Mouse (Mus musculus): ENCODE results near the gene Nr1h5. TPM values are rescaled to one million over a fixed set of nuclear protein-coding genes. Genes with fewer than 3 reads are reported as not detected.

The Nr1h5 gene
- polyA plus RNA-seq (2014; fragmentation: Nextera tagmentation; extraction: Ambion mirVana): 0.09 and 0.12 TPM in 2 replicates

DNA sequence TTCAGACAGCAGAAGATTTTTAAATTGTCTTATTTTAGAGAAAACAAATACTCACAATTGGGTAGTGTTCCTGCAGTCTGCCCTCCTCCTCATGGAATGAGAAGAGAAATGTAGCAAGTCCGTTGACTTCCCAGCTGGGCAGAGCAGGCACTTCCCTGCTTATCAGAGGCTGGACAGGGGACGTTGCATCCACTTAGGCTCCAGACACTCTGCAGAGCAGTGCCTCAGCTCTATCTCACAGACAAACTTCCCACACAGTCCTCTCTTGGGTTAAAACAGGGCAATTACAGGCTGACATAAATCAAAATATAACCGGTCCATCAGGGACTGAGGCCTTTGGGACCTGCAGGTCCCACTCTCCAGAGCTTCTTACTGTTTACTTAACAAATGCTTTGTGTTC lies at the start of gene Nr1h5:
Gene Nr1h5, minus strand, starts transcription at position 101 of the 400 bp plus-strand sequence.
- H3K4me1 ChIP-seq (replicated peaks; ENCODE audit: control insufficient read depth, insufficient read depth, low read length): no peaks in the 10 kb centered on the region; the same call in 1 of the 2 replicates
- no peak within 1 kb of the TSS for H3K9ac ChIP-seq (ENCODE audit: low read length)
- ATAC-seq (replicated peaks; ENCODE audit: low FRiP score) (no peak), DNase-seq (ENCODE audit: low spot score) (no peak)
- 58% methylated on average over 3 of the region's 3 CpGs for WGBS
- no peak within 1 kb of the TSS for H3K4me2 ChIP-seq (ENCODE audit: low read depth, low read length, severe bottlenecking)
- no peaks in the 10 kb centered on the region for H3K9me3 ChIP-seq (ENCODE audit: control insufficient read depth, low read length)
- no peaks in the 10 kb centered on the region for H3K27me3 ChIP-seq (ENCODE audit: control insufficient read depth, insufficient read depth, low read length)
- H3K4me3 ChIP-seq (ENCODE audit: low read depth, low read length): no peak within 1 kb of the TSS
- no peak within 1 kb of the TSS for H3K27ac ChIP-seq (ENCODE audit: low read depth, low read length)
- H3K36me3 ChIP-seq (ENCODE audit: control insufficient read depth, insufficient read depth, low read length): no peaks in the 10 kb centered on the region

DNA sequence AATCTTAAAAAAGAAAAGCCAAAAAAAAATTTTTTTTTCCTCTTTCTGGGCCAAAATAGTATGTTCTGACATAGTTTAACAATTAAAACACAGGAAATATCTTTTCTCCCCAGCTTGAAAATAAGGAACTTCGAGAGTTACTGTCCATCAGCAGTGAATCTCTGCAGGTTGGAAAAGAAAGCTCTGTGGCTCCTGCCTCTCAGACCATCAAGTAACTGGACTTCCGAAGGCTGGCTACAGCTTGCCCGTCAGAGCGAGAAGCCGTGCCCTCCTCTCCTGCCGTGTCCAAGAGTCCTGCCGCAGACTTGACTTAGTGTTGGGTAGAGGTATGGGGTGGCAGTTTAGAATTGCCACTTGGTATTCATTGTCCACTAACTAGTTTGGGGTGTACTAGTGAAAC lies 37.7 kb upstream of the Nr1h5 start:
- H3K4me3 ChIP-seq (ENCODE audit: low read depth, low read length): no peak overlapping the region
- H3K4me2 ChIP-seq (ENCODE audit: low read depth, low read length, severe bottlenecking): no peak overlapping the region
- no peaks in the 10 kb centered on the region for H3K4me1 ChIP-seq (replicated peaks; ENCODE audit: control insufficient read depth, insufficient read depth, low read length)
- H3K36me3 ChIP-seq (ENCODE audit: control insufficient read depth, insufficient read depth, low read length): peaks cover 15% of the 10 kb centered on the region
- no peak overlapping the region for H3K9ac ChIP-seq (ENCODE audit: low read length)
- H3K27me3 ChIP-seq (ENCODE audit: control insufficient read depth, insufficient read depth, low read length): no peaks in the 10 kb centered on the region
- no peak overlapping the region for H3K27ac ChIP-seq (ENCODE audit: low read depth, low read length)
- 95% methylated on average over 7 of the region's 7 CpGs for WGBS
- no peak for DNase-seq (ENCODE audit: low spot score)
- ATAC-seq (replicated peaks; ENCODE audit: low FRiP score): no peak
- H3K9me3 ChIP-seq (ENCODE audit: control insufficient read depth, low read length): no peaks in the 10 kb centered on the region

DNA sequence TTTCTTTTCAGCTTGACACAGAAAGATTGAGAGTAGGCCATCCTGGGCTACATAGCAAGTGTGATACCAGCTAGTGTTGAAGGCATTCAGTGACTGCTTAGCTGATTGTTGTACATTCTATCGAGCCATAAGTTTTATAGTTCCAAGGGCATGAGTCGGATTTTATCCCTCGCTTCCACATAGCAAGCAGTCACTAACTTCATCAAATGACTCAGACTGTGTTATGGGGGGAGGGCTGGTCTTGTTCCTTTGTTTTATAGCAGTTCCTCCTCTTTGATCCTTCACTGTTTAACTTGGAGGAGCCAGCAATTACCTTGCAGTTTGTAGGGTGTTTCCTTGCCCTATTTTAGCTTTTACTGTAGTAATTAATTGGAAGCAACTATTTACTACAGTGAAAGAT lies 33.7 kb upstream of the Nr1h5 start:
- no peaks in the 10 kb centered on the region for H3K27me3 ChIP-seq (ENCODE audit: control insufficient read depth, insufficient read depth, low read length)
- H3K4me3 ChIP-seq (ENCODE audit: low read depth, low read length): no peak overlapping the region
- no peaks in the 10 kb centered on the region for H3K9me3 ChIP-seq (ENCODE audit: control insufficient read depth, low read length)
- H3K4me2 ChIP-seq (ENCODE audit: low read depth, low read length, severe bottlenecking): no peak overlapping the region
- WGBS: 98% methylated on average over 3 of the region's 3 CpGs
- no peak overlapping the region for H3K27ac ChIP-seq (ENCODE audit: low read depth, low read length)
- H3K9ac ChIP-seq (ENCODE audit: low read length): no peak overlapping the region
- H3K36me3 ChIP-seq (ENCODE audit: control insufficient read depth, insufficient read depth, low read length): peaks cover 15% of the 10 kb centered on the region
- ATAC-seq (replicated peaks; ENCODE audit: low FRiP score): no peak
- H3K4me1 ChIP-seq (replicated peaks; ENCODE audit: control insufficient read depth, insufficient read depth, low read length): 0 out of 2 replicates have a peak, but pooled peaks cover 2% of the 10 kb centered on the region
- no peak for DNase-seq (ENCODE audit: low spot score)

DNA sequence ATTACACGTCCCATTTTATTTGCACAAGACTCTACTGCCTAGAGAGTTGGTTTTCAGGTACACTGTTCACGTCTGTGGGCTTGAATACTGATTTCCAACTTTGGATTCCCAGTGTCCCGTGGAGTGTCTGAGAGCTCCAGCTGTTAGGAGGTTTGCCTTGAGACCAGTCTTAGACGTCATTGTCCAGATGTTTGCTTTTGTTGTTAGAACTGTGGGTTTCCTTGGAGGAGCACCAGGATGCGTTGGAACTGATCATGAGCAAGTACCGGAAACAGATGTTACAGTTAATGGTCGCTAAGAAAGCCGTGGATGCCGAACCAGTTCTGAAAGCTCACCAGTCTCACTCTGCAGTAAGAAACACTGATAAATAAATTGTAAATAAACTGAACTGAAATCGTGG lies 33.1 kb upstream of the Nr1h5 start:
- DNase-seq (ENCODE audit: low spot score): no peak
- no peak overlapping the region for H3K9ac ChIP-seq (ENCODE audit: low read length)
- no peaks in the 10 kb centered on the region for H3K9me3 ChIP-seq (ENCODE audit: control insufficient read depth, low read length)
- 0 out of 2 replicates have a peak, but pooled peaks cover 2% of the 10 kb centered on the region for H3K4me1 ChIP-seq (replicated peaks; ENCODE audit: control insufficient read depth, insufficient read depth, low read length)
- no peak for ATAC-seq (replicated peaks; ENCODE audit: low FRiP score)
- no peak overlapping the region for H3K27ac ChIP-seq (ENCODE audit: low read depth, low read length)
- no peak overlapping the region for H3K4me3 ChIP-seq (ENCODE audit: low read depth, low read length)
- peaks cover 15% of the 10 kb centered on the region for H3K36me3 ChIP-seq (ENCODE audit: control insufficient read depth, insufficient read depth, low read length)
- 87% methylated on average over 10 of the region's 10 CpGs for WGBS
- H3K4me2 ChIP-seq (ENCODE audit: low read depth, low read length, severe bottlenecking): no peak overlapping the region
- H3K27me3 ChIP-seq (ENCODE audit: control insufficient read depth, insufficient read depth, low read length): no peaks in the 10 kb centered on the region

DNA sequence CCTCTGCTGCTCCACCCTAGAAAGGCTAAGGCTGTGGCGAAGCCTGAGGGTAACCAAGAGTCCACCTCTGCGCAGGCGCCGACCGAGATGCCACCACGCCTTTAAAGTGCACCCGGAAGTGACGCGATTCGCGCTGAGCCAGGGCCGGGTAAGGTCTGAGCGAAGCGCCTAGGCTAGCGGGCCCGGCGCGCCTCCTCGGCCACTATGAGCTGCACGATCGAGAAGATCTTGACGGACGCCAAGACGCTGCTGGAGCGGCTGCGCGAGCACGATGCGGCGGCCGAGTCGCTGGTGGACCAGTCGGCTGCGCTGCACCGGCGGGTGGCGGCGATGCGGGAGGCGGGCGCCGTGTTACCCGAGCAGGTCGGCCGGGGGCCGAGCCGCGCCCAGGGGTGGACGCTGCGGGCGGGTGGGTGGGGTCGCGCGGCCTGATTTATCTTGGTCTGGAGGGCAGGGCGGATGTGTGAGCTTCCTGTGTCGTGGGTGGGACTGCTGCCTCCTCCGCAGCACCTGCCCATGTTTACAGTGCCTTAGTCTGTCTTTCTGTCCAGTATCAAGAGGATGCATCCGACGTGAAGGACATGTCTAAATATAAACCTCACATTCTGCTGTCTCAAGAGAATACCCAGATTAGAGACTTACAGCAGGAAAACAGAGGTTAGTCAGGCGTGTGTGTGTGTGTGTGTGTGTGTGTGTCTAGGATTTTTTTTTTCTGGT lies 31.8 kb upstream of the Nr1h5 start, which contains the start of gene Sike1:
Gene Sike1, plus strand, starts transcription at position 104 of the 717 bp plus-strand sequence.
- H3K36me3 ChIP-seq (ENCODE audit: control insufficient read depth, insufficient read depth, low read length): peaks cover 13% of the 10 kb centered on the region
- H3K27me3 ChIP-seq (ENCODE audit: control insufficient read depth, insufficient read depth, low read length): no peaks in the 10 kb centered on the region
- H3K27ac ChIP-seq (ENCODE audit: low read depth, low read length): peak within 1 kb of the TSS; percentile 76
- H3K9me3 ChIP-seq (ENCODE audit: control insufficient read depth, low read length): no peaks in the 10 kb centered on the region
- peak within 1 kb of the TSS; percentile 80 for H3K9ac ChIP-seq (ENCODE audit: low read length)
- 0 out of 2 replicates have a peak, but pooled peaks cover 2% of the 10 kb centered on the region for H3K4me1 ChIP-seq (replicated peaks; ENCODE audit: control insufficient read depth, insufficient read depth, low read length)
- WGBS: under 1% methylated on average over 60 of the region's 60 CpGs
- H3K4me3 ChIP-seq (ENCODE audit: low read depth, low read length): peak within 1 kb of the TSS; percentile 79
- ATAC-seq (replicated peaks; ENCODE audit: low FRiP score): peak; percentile 97
- DNase-seq (ENCODE audit: low spot score): peak; percentile 93
- H3K4me2 ChIP-seq (ENCODE audit: low read depth, low read length, severe bottlenecking): peak within 1 kb of the TSS; percentile 72

DNA sequence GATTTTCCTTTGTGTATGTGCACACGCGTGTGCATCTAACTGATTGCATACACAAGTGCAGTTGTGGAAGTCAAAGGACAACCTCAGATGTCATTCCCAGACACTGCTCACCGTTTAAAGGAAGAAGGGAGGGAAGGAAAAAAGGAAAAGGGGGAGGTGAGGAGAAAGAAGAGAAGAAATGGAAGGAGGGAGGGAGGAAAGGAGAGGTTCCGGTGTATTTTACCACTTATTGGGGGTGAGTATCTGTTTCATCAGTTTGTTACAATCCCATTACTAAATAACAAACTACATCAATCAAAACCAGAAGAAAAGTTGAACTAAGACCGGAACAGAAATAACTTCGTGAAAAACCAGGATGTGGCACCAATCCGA lies 31.3 kb upstream of the Nr1h5 start:
- ATAC-seq (replicated peaks; ENCODE audit: low FRiP score) (no peak), DNase-seq (ENCODE audit: low spot score) (no peak)
- WGBS: 60% methylated on average over 7 of the region's 7 CpGs
- Histone ChIP-seq H3K4me1 (replicated peaks; ENCODE audit: control insufficient read depth, insufficient read depth, low read length) (0 out of 2 replicates have a peak, but pooled peaks cover 2% of the 10 kb centered on the region), H3K27ac (ENCODE audit: low read depth, low read length) (no peak overlapping the region), H3K9ac (ENCODE audit: low read length) (peak overlapping the region; percentile 80), H3K27me3 (ENCODE audit: control insufficient read depth, insufficient read depth, low read length) (no peaks in the 10 kb centered on the region), H3K9me3 (ENCODE audit: control insufficient read depth, low read length) (no peaks in the 10 kb centered on the region), H3K4me2 (ENCODE audit: low read depth, low read length, severe bottlenecking) (peak overlapping the region; percentile 72), H3K36me3 (ENCODE audit: control insufficient read depth, insufficient read depth, low read length) (peaks cover 9% of the 10 kb centered on the region), H3K4me3 (ENCODE audit: low read depth, low read length) (peak overlapping the region; percentile 79)

DNA sequence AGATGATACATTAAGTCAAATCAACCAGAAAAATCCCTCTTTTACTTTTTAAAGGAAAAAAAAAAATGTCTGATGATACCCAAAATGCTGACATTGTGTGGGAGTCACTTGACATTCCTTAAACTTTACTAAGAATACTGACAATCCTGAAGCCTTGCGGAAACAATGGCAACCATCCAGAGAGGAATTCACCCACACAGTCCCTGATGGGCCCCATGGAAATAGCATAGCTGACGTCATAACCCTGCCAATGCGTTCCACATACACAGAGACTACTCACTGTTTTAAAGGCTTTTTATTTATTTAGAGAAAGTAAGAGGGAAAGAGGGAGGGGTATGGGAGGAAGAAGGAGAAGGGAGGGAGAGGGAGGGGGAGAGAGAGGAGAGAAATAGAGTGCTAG lies 29.0 kb upstream of the Nr1h5 start:
- DNase-seq (ENCODE audit: low spot score): no peak
- no peak for ATAC-seq (replicated peaks; ENCODE audit: low FRiP score)
- H3K27me3 ChIP-seq (ENCODE audit: control insufficient read depth, insufficient read depth, low read length): no peaks in the 10 kb centered on the region
- no peaks in the 10 kb centered on the region for H3K36me3 ChIP-seq (ENCODE audit: control insufficient read depth, insufficient read depth, low read length)
- no peaks in the 10 kb centered on the region for H3K9me3 ChIP-seq (ENCODE audit: control insufficient read depth, low read length)
- H3K27ac ChIP-seq (ENCODE audit: low read depth, low read length): no peak overlapping the region
- WGBS: 64% methylated on average over 3 of the region's 3 CpGs
- 0 out of 2 replicates have a peak, but pooled peaks cover 2% of the 10 kb centered on the region for H3K4me1 ChIP-seq (replicated peaks; ENCODE audit: control insufficient read depth, insufficient read depth, low read length)
- no peak overlapping the region for H3K4me2 ChIP-seq (ENCODE audit: low read depth, low read length, severe bottlenecking)
- H3K9ac ChIP-seq (ENCODE audit: low read length): no peak overlapping the region
- H3K4me3 ChIP-seq (ENCODE audit: low read depth, low read length): no peak overlapping the region

DNA sequence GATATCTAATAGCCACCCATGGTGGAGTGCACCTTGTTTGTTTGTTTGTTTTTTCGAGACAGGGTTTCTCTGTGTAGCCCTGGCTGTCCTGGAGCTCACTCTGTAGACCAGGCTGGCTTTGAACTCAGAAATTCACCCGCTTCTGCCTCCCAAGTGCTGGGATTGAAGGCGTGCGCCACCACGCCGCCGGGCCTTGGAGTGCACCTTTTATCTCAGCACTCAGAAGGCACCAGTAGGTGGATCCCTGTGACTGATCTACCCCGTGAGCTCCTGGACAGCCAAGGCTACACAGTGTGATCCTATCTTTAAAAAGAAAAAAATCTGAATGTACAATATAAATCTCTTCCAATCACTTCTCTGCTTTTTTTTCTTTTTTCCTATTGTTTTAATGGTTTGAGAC lies 27.1 kb upstream of the Nr1h5 start:
- H3K9ac ChIP-seq (ENCODE audit: low read length): no peak overlapping the region
- H3K27me3 ChIP-seq (ENCODE audit: control insufficient read depth, insufficient read depth, low read length): no peaks in the 10 kb centered on the region
- H3K4me3 ChIP-seq (ENCODE audit: low read depth, low read length): no peak overlapping the region
- no peak overlapping the region for H3K27ac ChIP-seq (ENCODE audit: low read depth, low read length)
- no peak overlapping the region for H3K4me2 ChIP-seq (ENCODE audit: low read depth, low read length, severe bottlenecking)
- H3K4me1 ChIP-seq (replicated peaks; ENCODE audit: control insufficient read depth, insufficient read depth, low read length): 0 out of 2 replicates have a peak, but pooled peaks cover 2% of the 10 kb centered on the region
- ATAC-seq (replicated peaks; ENCODE audit: low FRiP score) (no peak), DNase-seq (ENCODE audit: low spot score) (no peak)
- H3K9me3 ChIP-seq (ENCODE audit: control insufficient read depth, low read length): no peaks in the 10 kb centered on the region
- WGBS: 80% methylated on average over 8 of the region's 8 CpGs
- H3K36me3 ChIP-seq (ENCODE audit: control insufficient read depth, insufficient read depth, low read length): no peaks in the 10 kb centered on the region

DNA sequence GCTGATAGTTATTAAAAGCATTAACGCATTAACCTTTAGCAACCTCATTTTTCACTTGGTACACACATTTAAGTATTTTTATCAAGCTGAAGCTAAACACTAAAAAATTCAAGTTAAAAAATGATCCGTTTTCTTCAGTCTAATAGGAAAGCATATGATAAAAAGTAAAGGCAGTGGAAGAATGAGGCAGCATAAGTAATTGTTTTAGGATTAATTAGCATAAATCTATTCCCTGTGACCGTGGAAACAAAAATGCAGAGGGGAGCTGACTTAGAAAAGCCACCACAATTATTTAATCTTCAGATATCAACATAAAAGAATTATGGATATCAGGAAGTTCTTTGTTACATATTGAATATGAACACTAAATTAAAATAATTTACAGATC lies 16.4 kb upstream of the Nr1h5 start:
- 38% methylated on average over 3 of the region's 3 CpGs for WGBS
- no peak overlapping the region for H3K27ac ChIP-seq (ENCODE audit: low read depth, low read length)
- no peaks in the 10 kb centered on the region for H3K27me3 ChIP-seq (ENCODE audit: control insufficient read depth, insufficient read depth, low read length)
- H3K4me3 ChIP-seq (ENCODE audit: low read depth, low read length): no peak overlapping the region
- ATAC-seq (replicated peaks; ENCODE audit: low FRiP score): no peak
- H3K9me3 ChIP-seq (ENCODE audit: control insufficient read depth, low read length): no peaks in the 10 kb centered on the region; the same call in 1 of the 2 replicates
- no peak for DNase-seq (ENCODE audit: low spot score)
- peaks cover 2% of the 10 kb centered on the region; the same call in 1 of the 2 replicates for H3K4me1 ChIP-seq (replicated peaks; ENCODE audit: control insufficient read depth, insufficient read depth, low read length)
- peak overlapping the region; percentile 37 for H3K4me2 ChIP-seq (ENCODE audit: low read depth, low read length, severe bottlenecking)
- no peak overlapping the region for H3K9ac ChIP-seq (ENCODE audit: low read length)
- H3K36me3 ChIP-seq (ENCODE audit: control insufficient read depth, insufficient read depth, low read length): no peaks in the 10 kb centered on the region
